8 mouse cellular contexts compared by ENCODE assay signal in genomic region chr12:78910684-78911461, GRCm38 (mm10). TPM values are rescaled to one million over a fixed set of nuclear protein-coding genes. Genes with fewer than 3 reads are reported as not detected.
DNase-seq lines count a peak whose midpoint lies in the region; ATAC-seq and TF ChIP-seq lines count a peak whose summit lies in the region.

No protein-coding gene starts in this region.

- ATAC-seq in forebrain, embryonic 16.5 days, result no peak
- peak; percentile 86 for ATAC-seq in liver, postnatal 0 days

- H3K27me3 ChIP-seq in forebrain, embryonic 16.5 days (replicated peaks; ENCODE audit: control insufficient read depth, insufficient read depth, low read length), result peaks cover 31% of the 10 kb centered on the region
- H3K27me3 ChIP-seq in liver, postnatal 0 days (ENCODE audit: insufficient read depth, low read length), result peaks cover 23% of the 10 kb centered on the region

- TF ChIP-seq CTCF in liver, postnatal 0 days (IDR thresholded peaks at IDR 0.05; ENCODE audit: low read depth), result no peak

- no peaks in the 10 kb centered on the region for H3K36me3 ChIP-seq in forebrain, embryonic 16.5 days (ENCODE audit: control insufficient read depth, insufficient read depth)
- H3K36me3 ChIP-seq in liver, postnatal 0 days (replicated peaks; ENCODE audit: insufficient read depth, low read length), result no peaks in the 10 kb centered on the region

- intact Hi-C loops in left cerebral cortex, postnatal 4 days (cut with DNase I), result no loop called here

- no peak overlapping the region for H3K27ac ChIP-seq in forebrain, embryonic 16.5 days (ENCODE audit: low read length)
- H3K27ac ChIP-seq in liver, postnatal 0 days (ENCODE audit: low read depth), result peak overlapping the region; percentile 91

- H3K4me2 ChIP-seq in forebrain, embryonic 16.5 days (ENCODE audit: low read length), result peak overlapping the region; percentile 55
- peak overlapping the region; percentile 78 for H3K4me2 ChIP-seq in liver, postnatal 0 days (ENCODE audit: low read depth, low read length)

- H3K9ac ChIP-seq in forebrain, embryonic 16.5 days (replicated peaks; ENCODE audit: low read depth, low read length), result no peak overlapping the region
- H3K9ac ChIP-seq in liver, postnatal 0 days (replicated peaks), result peak overlapping the region; percentile 70

- 16% methylated on average over 16 of the region's 16 CpGs for WGBS in forebrain, embryonic 16.5 days
- WGBS in liver, postnatal 0 days (ENCODE audit: insufficient replicate concordance), result 7% methylated on average over 16 of the region's 16 CpGs

- peaks cover 18% of the 10 kb centered on the region for H3K4me1 ChIP-seq in forebrain, embryonic 16.5 days (replicated peaks; ENCODE audit: control insufficient read depth, insufficient read depth, low read length)
- H3K4me1 ChIP-seq in liver, postnatal 0 days (ENCODE audit: insufficient read depth), result peaks cover 26% of the 10 kb centered on the region

- DNase-seq in urinary bladder, postnatal 36 days (ENCODE audit: low spot score in 2 of 2), result peak; percentile 36 to 48
- no peak for DNase-seq in urinary bladder, adult 2 months (ENCODE audit: low spot score)
- peak; percentile 71 for DNase-seq in liver, postnatal 0 days
- DNase-seq in yolk sac, embryonic 10.5 days (ENCODE audit: low spot score), result peak; percentile 33
- no peak for DNase-seq in retina, postnatal 1 day
- no peak for DNase-seq in left cerebral cortex, postnatal 4 days
- DNase-seq in B cell, adult 2 months, result no peak

- H3K4me3 ChIP-seq in forebrain, embryonic 16.5 days (replicated peaks; ENCODE audit: low read length), result peak overlapping the region; percentile 34; the same call in 1 of the 2 replicates
- peak overlapping the region; percentile 54 for H3K4me3 ChIP-seq in liver, postnatal 0 days (ENCODE audit: low read depth, low read length)

- H3K9me3 ChIP-seq in forebrain, embryonic 16.5 days (ENCODE audit: control insufficient read depth, low read length), result no peaks in the 10 kb centered on the region
- peaks cover 7% of the 10 kb centered on the region for H3K9me3 ChIP-seq in liver, postnatal 0 days (ENCODE audit: low read length)

- TF ChIP-seq EP300 in liver, postnatal 0 days (IDR thresholded peaks at IDR 0.05; ENCODE audit: low read depth), result peak; percentile 92

RNA-seq across cellular contexts. Expression of gene Plek2, which starts 4.1 kb away (rescaled TPM):
- polyA plus RNA-seq in urinary bladder, adult 2 months (2012; rRNA removed), result 11.7 and 12.1 TPM in 2 replicates
- 0.96 and 1.1 TPM in 2 replicates for polyA plus RNA-seq in forebrain, embryonic 16.5 days (2015; fragmentation: Nextera tagmentation; extraction: Ambion mirVana)
- 11.9 and 20.6 TPM in 2 replicates for polyA plus RNA-seq in liver, postnatal 0 days (2015; fragmentation: Nextera tagmentation; extraction: Ambion mirVana)
- total RNA-seq in left cerebral cortex, postnatal 4 days (2021), result under 1 TPM; 0.81 to 0.88 TPM

RNA-seq across cellular contexts. Expression of gene Eif2s1, which starts 49.3 kb away (rescaled TPM):
- 50.3 and 51.6 TPM in 2 replicates for polyA plus RNA-seq in urinary bladder, adult 2 months (2012; rRNA removed)
- polyA plus RNA-seq in forebrain, embryonic 16.5 days (2015; fragmentation: Nextera tagmentation; extraction: Ambion mirVana), result 165 and 175 TPM in 2 replicates
- 83.0 and 88.8 TPM in 2 replicates for polyA plus RNA-seq in liver, postnatal 0 days (2015; fragmentation: Nextera tagmentation; extraction: Ambion mirVana)
- total RNA-seq in left cerebral cortex, postnatal 4 days (2021), result 10 to 100 TPM; 67.4 to 75.1 TPM

RNA-seq across cellular contexts. Expression of gene Atp6v1d, which starts 49.4 kb away (rescaled TPM):
- 60.7 and 62.8 TPM in 2 replicates for polyA plus RNA-seq in urinary bladder, adult 2 months (2012; rRNA removed)
- polyA plus RNA-seq in forebrain, embryonic 16.5 days (2015; fragmentation: Nextera tagmentation; extraction: Ambion mirVana), result 120 and 123 TPM in 2 replicates
- 36.1 and 36.3 TPM in 2 replicates for polyA plus RNA-seq in liver, postnatal 0 days (2015; fragmentation: Nextera tagmentation; extraction: Ambion mirVana)
- total RNA-seq in left cerebral cortex, postnatal 4 days (2021), result 100 to 1,000 TPM; 120 to 128 TPM

Comparison
In these comparisons a context has a peak if more than half of its experiments do, and no peak if none do; other contexts are left out.
1. DNase-seq: peak in urinary bladder, postnatal 36 days (2 of 2), liver, postnatal 0 days (single experiment) and yolk sac, embryonic 10.5 days (single experiment); none in urinary bladder, adult 2 months (single experiment), retina, postnatal 1 day (single experiment), left cerebral cortex, postnatal 4 days (single experiment) and B cell, adult 2 months (0 of 2).